Mouse (Mus musculus): ENCODE results near the gene Glrp1. TPM values are rescaled to one million over a fixed set of nuclear protein-coding genes. Genes with fewer than 3 reads are reported as not detected.

Gene Glrp1
- 0.06 and 0.07 TPM in 2 replicates for polyA plus RNA-seq (2012; rRNA removed)

DNA sequence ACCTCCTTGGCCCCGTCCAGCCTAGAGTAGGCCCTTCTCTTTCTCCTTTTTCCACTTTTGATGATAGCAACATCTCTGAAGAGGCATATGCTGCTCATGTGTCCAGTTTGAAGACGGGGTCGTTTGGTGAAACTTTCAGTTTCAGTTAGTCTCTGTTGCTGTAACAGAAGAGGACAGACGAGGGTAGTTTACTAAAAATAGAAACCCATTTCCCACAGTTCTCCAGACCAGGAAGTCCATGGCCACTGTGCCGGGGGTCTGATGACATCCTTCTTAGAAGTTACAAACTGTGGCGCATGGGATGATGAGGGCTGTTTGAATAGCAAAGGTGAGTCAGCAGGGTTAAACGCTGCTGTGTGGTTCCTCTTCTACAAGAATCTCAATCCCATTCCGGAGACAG lies at the start of gene Glrp1:
Glrp1 (minus strand) TSS at position 278 of the 400 bp plus-strand sequence.
- TF ChIP-seq CTCF (IDR thresholded peaks at IDR 0.05; ENCODE audit: borderline replicate concordance, insufficient read depth, low read depth, low read length) (no peak), POLR2A (IDR thresholded peaks at IDR 0.05; ENCODE audit: borderline replicate concordance, insufficient read depth, low read length) (no peak)
- no peak for DNase-seq
- H3K27ac ChIP-seq (ENCODE audit: insufficient read depth, low read length), result no peak within 1 kb of the TSS
- 87% methylated on average over 8 of the region's 8 CpGs for WGBS
- no peak within 1 kb of the TSS for H3K4me3 ChIP-seq (replicated peaks; ENCODE audit: insufficient read depth, low read depth, low read length)
- H3K4me1 ChIP-seq (ENCODE audit: control insufficient read depth, insufficient read depth, low read length), result no peaks in the 10 kb centered on the region; the same call in 1 of the 2 replicates
- no peaks in the 10 kb centered on the region for H3K27me3 ChIP-seq (ENCODE audit: control insufficient read depth, insufficient read depth, low read length)

DNA sequence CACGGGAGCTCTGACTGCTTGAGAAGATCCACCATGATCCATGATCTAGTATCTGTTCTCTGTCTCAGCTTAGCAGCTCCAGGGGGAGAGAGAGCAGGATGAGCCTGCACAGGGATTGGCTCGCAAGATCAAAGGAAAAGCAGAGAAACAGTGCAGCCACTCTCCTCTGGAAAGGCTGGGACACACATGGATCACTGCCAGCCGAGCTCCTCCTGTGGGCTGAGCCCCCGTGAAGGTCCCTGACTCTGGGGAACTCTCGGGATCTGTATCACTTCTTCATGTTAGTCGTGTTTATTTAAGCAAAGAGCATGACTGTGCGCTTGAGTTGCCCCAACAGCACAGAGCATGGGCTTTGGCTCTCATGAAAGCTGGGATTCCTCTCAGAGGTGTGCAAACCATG lies 49.4 kb upstream of the Glrp1 start:
- no peaks in the 10 kb centered on the region for H3K4me1 ChIP-seq (ENCODE audit: control insufficient read depth, insufficient read depth, low read length)
- no peak for DNase-seq
- WGBS, result 12% methylated on average over 7 of the region's 7 CpGs
- no peak for TF ChIP-seq CTCF (IDR thresholded peaks at IDR 0.05; ENCODE audit: borderline replicate concordance, insufficient read depth, low read depth, low read length)
- H3K4me3 ChIP-seq (replicated peaks; ENCODE audit: insufficient read depth, low read depth, low read length), result no peak overlapping the region
- no peaks in the 10 kb centered on the region; the same call in 1 of the 2 replicates for H3K27me3 ChIP-seq (ENCODE audit: control insufficient read depth, insufficient read depth, low read length)
- no peak overlapping the region for H3K27ac ChIP-seq (ENCODE audit: insufficient read depth, low read length)

DNA sequence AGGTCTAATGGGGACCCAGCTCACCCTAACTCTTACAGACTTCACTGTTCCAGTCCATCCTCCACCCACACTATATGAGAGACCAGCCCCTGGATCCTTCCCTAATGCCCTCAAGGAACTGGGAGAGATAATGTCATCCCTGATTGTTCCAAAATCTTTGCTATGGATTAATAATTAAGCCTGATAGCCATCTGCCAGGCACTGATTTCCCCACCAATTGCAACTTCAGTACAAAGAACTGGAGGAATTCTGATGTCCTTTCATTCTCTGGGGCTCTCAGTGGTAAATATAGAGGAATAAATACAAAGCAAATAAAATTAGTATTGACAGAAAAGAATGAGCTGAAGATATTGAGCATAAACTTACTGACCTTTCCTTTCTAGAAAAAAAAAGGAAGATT lies 48.9 kb upstream of the Glrp1 start:
- no peak for DNase-seq
- no peaks in the 10 kb centered on the region for H3K4me1 ChIP-seq (ENCODE audit: control insufficient read depth, insufficient read depth, low read length)
- no peak overlapping the region for H3K27ac ChIP-seq (ENCODE audit: insufficient read depth, low read length)
- H3K4me3 ChIP-seq (replicated peaks; ENCODE audit: insufficient read depth, low read depth, low read length), result no peak overlapping the region
- H3K27me3 ChIP-seq (ENCODE audit: control insufficient read depth, insufficient read depth, low read length), result no peaks in the 10 kb centered on the region; the same call in 1 of the 2 replicates
- TF ChIP-seq POLR2A (IDR thresholded peaks at IDR 0.05; ENCODE audit: borderline replicate concordance, insufficient read depth, low read length) (no peak), CTCF (IDR thresholded peaks at IDR 0.05; ENCODE audit: borderline replicate concordance, insufficient read depth, low read depth, low read length) (no peak)

DNA sequence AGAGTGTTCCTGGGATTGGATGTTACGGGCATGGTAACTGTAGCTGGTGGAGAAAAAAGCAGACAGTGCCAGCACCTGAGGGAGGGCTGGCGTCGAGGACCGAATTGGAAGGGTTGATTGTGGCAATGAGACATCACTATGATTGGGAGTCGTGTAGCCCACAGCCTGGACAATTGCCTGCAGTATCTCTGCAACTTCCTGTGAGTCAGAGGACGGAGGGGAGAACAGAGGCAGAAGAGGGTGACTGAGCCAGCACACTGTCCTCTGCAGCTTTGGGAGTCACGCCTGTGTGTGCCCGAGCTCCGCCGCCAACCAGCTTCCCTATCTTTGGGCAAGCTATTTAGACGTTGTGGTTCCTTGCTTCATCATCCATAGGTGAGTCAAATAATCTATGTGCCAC lies 46.5 kb upstream of the Glrp1 start:
- H3K4me3 ChIP-seq (replicated peaks; ENCODE audit: insufficient read depth, low read depth, low read length), result no peak overlapping the region
- no peaks in the 10 kb centered on the region for H3K4me1 ChIP-seq (ENCODE audit: control insufficient read depth, insufficient read depth, low read length)
- no peak overlapping the region for H3K27ac ChIP-seq (ENCODE audit: insufficient read depth, low read length)
- DNase-seq, result no peak
- 78% methylated on average over 11 of the region's 11 CpGs for WGBS
- TF ChIP-seq CTCF (IDR thresholded peaks at IDR 0.05; ENCODE audit: borderline replicate concordance, insufficient read depth, low read depth, low read length) (no peak), POLR2A (IDR thresholded peaks at IDR 0.05; ENCODE audit: borderline replicate concordance, insufficient read depth, low read length) (no peak)
- no peaks in the 10 kb centered on the region; the same call in 1 of the 2 replicates for H3K27me3 ChIP-seq (ENCODE audit: control insufficient read depth, insufficient read depth, low read length)

DNA sequence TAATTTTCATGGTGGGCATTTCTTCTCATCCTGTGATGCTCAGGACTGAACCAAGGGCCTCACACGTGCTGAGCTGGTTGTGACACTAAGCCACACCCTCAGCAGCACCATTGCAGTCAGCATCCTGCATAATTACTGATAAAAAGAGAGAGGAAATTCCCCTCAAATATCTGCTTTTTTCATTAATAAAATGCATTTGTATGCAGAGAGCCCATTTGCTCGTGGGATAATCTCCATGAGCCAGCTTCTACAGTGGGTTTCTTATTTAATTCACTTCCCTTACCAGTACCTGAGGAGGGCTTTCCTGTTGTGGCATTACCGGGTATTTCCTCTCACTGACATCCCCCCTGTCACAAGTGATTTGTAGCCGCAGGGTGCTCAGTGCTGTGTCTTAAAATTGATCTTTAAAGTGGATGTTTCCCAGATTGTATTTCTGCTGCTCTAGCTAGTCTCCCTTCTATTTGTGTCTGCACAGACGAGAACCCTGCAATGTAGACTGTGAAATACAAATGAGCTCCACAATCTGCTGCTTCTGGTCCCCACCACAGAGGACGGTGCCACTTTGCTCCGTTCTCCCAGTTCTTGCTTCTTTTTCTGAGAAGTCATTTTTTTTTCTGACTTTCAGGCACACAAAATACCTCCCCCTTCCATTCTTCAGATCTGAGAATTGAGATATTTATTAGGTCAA lies 43.8 kb upstream of the Glrp1 start:
- Histone ChIP-seq H3K4me1 (ENCODE audit: control insufficient read depth, insufficient read depth, low read length) (no peaks in the 10 kb centered on the region), H3K27ac (ENCODE audit: insufficient read depth, low read length) (no peak overlapping the region), H3K4me3 (replicated peaks; ENCODE audit: insufficient read depth, low read depth, low read length) (no peak overlapping the region), H3K27me3 (ENCODE audit: control insufficient read depth, insufficient read depth, low read length) (no peaks in the 10 kb centered on the region; the same call in 1 of the 2 replicates)
- TF ChIP-seq CTCF (IDR thresholded peaks at IDR 0.05; ENCODE audit: borderline replicate concordance, insufficient read depth, low read depth, low read length) (no peak), POLR2A (IDR thresholded peaks at IDR 0.05; ENCODE audit: borderline replicate concordance, insufficient read depth, low read length) (no peak)
- 68% methylated on average over 7 of the region's 7 CpGs for WGBS
- DNase-seq, result no peak

DNA sequence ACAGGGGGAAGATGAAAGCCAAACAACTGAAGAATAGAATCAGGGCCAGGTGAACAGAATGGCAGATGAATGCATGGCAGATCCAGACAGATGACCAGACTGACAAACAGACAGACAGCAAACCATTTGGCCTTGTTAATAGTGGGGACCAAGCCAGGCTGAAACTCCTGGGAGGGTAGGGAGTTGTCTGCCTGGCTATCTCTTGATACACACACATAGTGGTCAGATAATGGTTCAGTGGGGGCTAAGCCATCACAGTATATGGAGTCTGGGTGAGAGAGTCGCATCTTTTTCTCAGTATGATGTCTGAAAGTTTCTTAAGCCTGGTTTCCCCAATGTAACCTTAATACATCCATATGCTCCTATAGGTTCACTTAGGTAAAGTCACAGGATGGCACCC lies 39.4 kb upstream of the Glrp1 start:
- WGBS, result 74% methylated on average over 1 of the region's 1 CpGs
- DNase-seq, result no peak
- H3K4me3 ChIP-seq (replicated peaks; ENCODE audit: insufficient read depth, low read depth, low read length), result no peak overlapping the region
- no peaks in the 10 kb centered on the region; the same call in 1 of the 2 replicates for H3K27me3 ChIP-seq (ENCODE audit: control insufficient read depth, insufficient read depth, low read length)
- TF ChIP-seq CTCF (IDR thresholded peaks at IDR 0.05; ENCODE audit: borderline replicate concordance, insufficient read depth, low read depth, low read length) (no peak), POLR2A (IDR thresholded peaks at IDR 0.05; ENCODE audit: borderline replicate concordance, insufficient read depth, low read length) (no peak)
- no peak overlapping the region for H3K27ac ChIP-seq (ENCODE audit: insufficient read depth, low read length)
- no peaks in the 10 kb centered on the region for H3K4me1 ChIP-seq (ENCODE audit: control insufficient read depth, insufficient read depth, low read length)

DNA sequence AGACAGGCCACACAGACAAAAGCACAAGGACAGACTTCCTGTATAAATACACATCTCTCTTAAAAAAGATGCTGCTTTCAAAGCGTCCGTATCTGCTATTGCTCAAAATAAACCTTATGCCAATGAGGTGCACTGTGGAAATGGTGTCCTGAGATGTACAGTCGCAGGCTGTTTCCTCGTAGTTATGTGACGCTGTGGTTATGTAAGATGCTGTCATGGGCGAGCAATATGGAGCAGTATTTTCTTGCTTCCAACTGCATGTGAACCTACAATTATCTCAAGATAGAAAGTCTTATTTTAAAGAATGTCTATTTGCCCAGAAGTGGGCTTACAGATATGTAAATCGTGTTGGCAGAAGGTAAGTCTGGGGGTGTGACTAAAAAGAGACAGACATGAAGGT lies 37.3 kb upstream of the Glrp1 start:
- Histone ChIP-seq H3K27me3 (ENCODE audit: control insufficient read depth, insufficient read depth, low read length) (no peaks in the 10 kb centered on the region), H3K4me1 (ENCODE audit: control insufficient read depth, insufficient read depth, low read length) (no peaks in the 10 kb centered on the region), H3K27ac (ENCODE audit: insufficient read depth, low read length) (no peak overlapping the region), H3K4me3 (replicated peaks; ENCODE audit: insufficient read depth, low read depth, low read length) (no peak overlapping the region)
- DNase-seq, result no peak
- WGBS, result 89% methylated on average over 7 of the region's 7 CpGs
- TF ChIP-seq CTCF (IDR thresholded peaks at IDR 0.05; ENCODE audit: borderline replicate concordance, insufficient read depth, low read depth, low read length), result no peak
- TF ChIP-seq POLR2A (IDR thresholded peaks at IDR 0.05; ENCODE audit: borderline replicate concordance, insufficient read depth, low read length), result no peak

DNA sequence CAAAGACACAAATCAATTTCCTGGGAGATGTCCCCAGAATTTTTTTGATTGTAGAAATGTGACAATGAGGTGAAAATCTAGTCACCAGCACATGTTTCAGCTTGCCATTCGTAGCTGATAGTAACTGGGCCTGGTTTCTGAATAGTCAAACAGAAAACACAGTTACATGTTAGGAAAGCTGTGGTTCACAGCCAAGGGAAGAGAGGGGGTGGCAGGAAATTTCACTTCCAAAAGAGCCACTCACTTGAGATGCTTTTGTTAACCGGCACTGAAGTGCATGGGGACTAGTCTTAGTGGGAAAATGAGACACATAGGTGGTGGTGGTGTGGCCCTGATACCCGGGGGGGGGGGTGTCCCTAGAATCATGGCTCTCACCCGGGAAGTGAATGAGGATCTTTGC lies 33.7 kb upstream of the Glrp1 start:
- no peak for TF ChIP-seq CTCF (IDR thresholded peaks at IDR 0.05; ENCODE audit: borderline replicate concordance, insufficient read depth, low read depth, low read length)
- no peak for TF ChIP-seq POLR2A (IDR thresholded peaks at IDR 0.05; ENCODE audit: borderline replicate concordance, insufficient read depth, low read length)
- DNase-seq, result no peak
- Histone ChIP-seq H3K4me1 (ENCODE audit: control insufficient read depth, insufficient read depth, low read length) (0 out of 2 replicates have a peak, but pooled peaks cover 3% of the 10 kb centered on the region), H3K27me3 (ENCODE audit: control insufficient read depth, insufficient read depth, low read length) (no peaks in the 10 kb centered on the region; the same call in 1 of the 2 replicates), H3K27ac (ENCODE audit: insufficient read depth, low read length) (no peak overlapping the region), H3K4me3 (replicated peaks; ENCODE audit: insufficient read depth, low read depth, low read length) (no peak overlapping the region)
- 76% methylated on average over 4 of the region's 4 CpGs for WGBS

All from cerebellum, adult 2 months (tissue).